Mouse (Mus musculus) hindbrain, embryonic 10.5 days (tissue): ENCODE data around the gene Igdcc3. TPM values are rescaled to one million over a fixed set of nuclear protein-coding genes. Genes with fewer than 3 reads are reported as not detected.

Source experiments
- DNase-seq: peaks from one replicate; pipeline ENCODE4 v3.0.0-alpha.2; 2017; ENCODE audit warnings: low spot score
- H3K27ac ChIP-seq: fragments of 300-500 bp; sonication (generic); 2 replicates; pipeline ENCODE4 v1.5.1; 2016; ENCODE audit warnings: mild to moderate bottlenecking, moderate library complexity
- H3K27me3 ChIP-seq: fragments of 300-500 bp; sonication (generic); 2 replicates; pipeline ENCODE4 v1.6.1; 2016; ENCODE audit warnings: mild to moderate bottlenecking; ENCODE audit not compliant: poor library complexity, insufficient read depth, severe bottlenecking
- H3K36me3 ChIP-seq: fragments of 300-500 bp; sonication (generic); 2 replicates; pipeline ENCODE4 v1.6.1; 2016; ENCODE audit warnings: mild to moderate bottlenecking, moderate library complexity
- H3K4me1 ChIP-seq: fragments of 300-500 bp; sonication (generic); replicated peaks from 2 replicates; pipeline ENCODE4 v1.6.1; 2016; ENCODE audit warnings: mild to moderate bottlenecking
- H3K4me3 ChIP-seq: fragments of 300-500 bp; sonication (generic); 2 replicates; pipeline ENCODE4 v1.5.1; 2016; ENCODE audit warnings: mild to moderate bottlenecking, moderate library complexity
- H3K9me3 ChIP-seq: fragments of 300-500 bp; sonication (generic); 2 replicates; pipeline ENCODE4 v1.6.1; 2016; ENCODE audit warnings: mild to moderate bottlenecking, moderate library complexity
- WGBS: fragments of 180-500 bp; shearing (Covaris S2); methylation state at CpG from one replicate; pipeline ENCODE4 v1.1.7; 2016; 5-methylcytosine and 5-hydroxymethylcytosine counted together
- polyA plus RNA-seq: library from polyadenylated mRNA; unstranded; fragments of >200 nt; fragmentation: Nextera tagmentation; extraction: Ambion mirVana; gene quantifications from 2 replicates; pipeline ENCODE4 v1.2.1, GENCODE M21; 2016

The Igdcc3 gene
- polyA plus RNA-seq, 1 experiment from 2014 or later: 218 TPM

- Histone ChIP-seq H3K36me3 (0 out of 2 replicates have a peak, but pooled peaks cover 5% of the 10 kb centered on the region), H3K9me3 (no peaks in the 10 kb centered on the region), H3K27ac (peak overlapping the region; percentile 84), H3K4me3 (no peak overlapping the region; the same call in 1 of the 2 replicates), H3K27me3 (no peaks in the 10 kb centered on the region), H3K4me1 (peaks cover 83% of the 10 kb centered on the region)
- peak; percentile 23 for DNase-seq
- 17% methylated on average over 8 of the region's 8 CpGs for WGBS
Measured at GRCm38 (mm10) chr9:65191755-65192469, 50.9 kb downstream of the Igdcc3 start.

DNA sequence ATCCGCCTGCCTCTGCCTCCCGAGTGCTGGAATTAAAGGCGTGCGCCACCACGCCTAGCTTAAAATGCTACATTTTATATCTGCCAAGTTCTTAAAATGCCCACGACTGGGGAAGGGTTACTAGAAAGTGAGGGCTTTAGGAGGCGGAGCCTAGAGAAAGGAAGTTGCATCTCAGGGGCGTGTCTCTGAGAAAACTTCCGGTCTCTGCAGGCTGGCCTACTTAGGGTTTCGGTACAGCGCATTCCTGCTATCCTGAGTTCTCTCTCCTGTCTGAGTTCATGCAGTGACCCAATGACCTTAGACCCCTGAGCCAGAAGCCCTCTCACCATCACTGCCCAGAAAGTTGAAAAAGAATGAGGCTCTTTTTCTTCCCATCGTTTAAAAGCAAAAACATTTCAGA, 52.2 kb downstream of the Igdcc3 start:
- no peaks in the 10 kb centered on the region for H3K9me3 ChIP-seq
- H3K27ac ChIP-seq: peak overlapping the region; percentile 62; the same call in 1 of the 2 replicates
- no peak overlapping the region for H3K4me3 ChIP-seq
- no peaks in the 10 kb centered on the region for H3K27me3 ChIP-seq
- DNase-seq: peak; percentile 21
- peaks cover 84% of the 10 kb centered on the region for H3K4me1 ChIP-seq
- H3K36me3 ChIP-seq: no peaks in the 10 kb centered on the region
- 63% methylated on average over 12 of the region's 12 CpGs for WGBS

DNA sequence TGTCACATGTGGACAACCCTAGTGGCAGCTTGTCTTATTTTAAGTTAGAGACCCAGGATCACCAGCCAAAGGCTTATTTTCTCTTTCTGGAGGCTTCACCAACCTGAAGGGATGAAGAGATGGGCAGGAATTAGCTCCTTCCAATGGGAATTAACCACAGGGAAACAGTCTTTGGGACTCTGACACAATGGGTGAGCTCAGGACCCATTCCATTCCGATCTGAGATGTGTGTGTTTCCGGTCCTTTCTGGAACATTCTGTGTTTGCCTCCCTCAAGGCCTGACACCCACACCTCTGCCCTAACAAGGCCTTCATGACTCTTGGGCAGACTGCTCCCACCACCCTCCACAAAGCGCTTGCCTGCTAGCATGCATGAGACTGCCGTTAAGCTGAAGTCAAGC, 54.1 kb downstream of the Igdcc3 start, which contains the start of gene Parp16:
Parp16 (plus strand) TSS at position 301 of the 400 bp plus-strand sequence.
- peak within 1 kb of the TSS; percentile 94 for H3K27ac ChIP-seq
- no peaks in the 10 kb centered on the region for H3K27me3 ChIP-seq
- H3K4me3 ChIP-seq: no peak within 1 kb of the TSS
- no peak for DNase-seq
- peaks cover 72% of the 10 kb centered on the region for H3K4me1 ChIP-seq
- H3K36me3 ChIP-seq: no peaks in the 10 kb centered on the region
- WGBS: 87% methylated on average over 4 of the region's 4 CpGs
- no peaks in the 10 kb centered on the region for H3K9me3 ChIP-seq

GRCm38 (mm10) chr9:65195621-65195981, 54.6 kb downstream of the Igdcc3 start:
- 50% methylated on average over 8 of the region's 8 CpGs for WGBS
- peak overlapping the region; percentile 94 for H3K27ac ChIP-seq
- no peaks in the 10 kb centered on the region for H3K9me3 ChIP-seq
- no peaks in the 10 kb centered on the region for H3K36me3 ChIP-seq
- H3K4me1 ChIP-seq: peaks cover 70% of the 10 kb centered on the region
- no peaks in the 10 kb centered on the region for H3K27me3 ChIP-seq
- H3K4me3 ChIP-seq: no peak overlapping the region
- no peak for DNase-seq

DNA sequence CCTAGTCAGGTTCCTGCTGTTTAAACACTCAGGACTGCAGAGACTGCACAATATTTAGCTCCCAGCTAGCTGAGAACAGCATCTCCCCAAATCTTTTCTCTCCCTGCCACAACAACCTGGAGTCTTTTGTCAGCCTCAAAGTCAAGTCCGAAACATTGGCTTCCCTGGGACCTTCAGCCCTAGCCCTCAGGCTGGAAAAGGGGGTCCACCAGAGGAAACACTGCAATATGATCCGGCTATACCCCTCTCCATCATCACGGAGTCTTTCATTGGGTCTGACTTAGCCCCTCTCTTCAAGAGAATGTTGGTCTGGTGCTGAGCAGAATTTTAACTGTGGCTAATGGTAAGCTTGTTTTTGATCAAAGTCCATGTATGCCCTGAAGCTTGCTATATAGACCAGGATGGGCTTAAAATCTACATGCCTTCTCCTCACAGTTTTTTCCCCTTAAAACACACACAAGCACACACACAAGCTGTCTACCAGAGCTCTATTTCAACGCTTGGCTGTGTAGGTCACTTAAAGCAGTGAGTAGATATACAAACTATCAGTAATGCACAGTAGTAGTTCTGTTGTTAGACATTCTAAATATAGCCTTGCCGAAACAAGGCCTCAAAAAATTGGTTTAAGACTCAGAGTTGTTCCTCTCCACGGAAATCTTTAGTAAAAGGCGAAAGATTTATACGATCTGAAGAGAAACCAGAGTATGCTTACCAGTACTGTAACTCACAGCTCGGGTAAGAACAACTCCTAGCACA, 55.2 kb downstream of the Igdcc3 start:
- H3K4me3 ChIP-seq: peak overlapping the region; percentile 30; the same call in 1 of the 2 replicates
- no peaks in the 10 kb centered on the region for H3K9me3 ChIP-seq
- H3K27me3 ChIP-seq: no peaks in the 10 kb centered on the region
- 5% methylated on average over 9 of the region's 9 CpGs for WGBS
- peaks cover 65% of the 10 kb centered on the region for H3K4me1 ChIP-seq
- DNase-seq: peak; percentile 69
- no peaks in the 10 kb centered on the region for H3K36me3 ChIP-seq
- H3K27ac ChIP-seq: peak overlapping the region; percentile 94

GRCm38 (mm10) chr9:65196738-65197569, 56.0 kb downstream of the Igdcc3 start:
- no peaks in the 10 kb centered on the region for H3K36me3 ChIP-seq
- H3K4me1 ChIP-seq: peaks cover 57% of the 10 kb centered on the region

DNA sequence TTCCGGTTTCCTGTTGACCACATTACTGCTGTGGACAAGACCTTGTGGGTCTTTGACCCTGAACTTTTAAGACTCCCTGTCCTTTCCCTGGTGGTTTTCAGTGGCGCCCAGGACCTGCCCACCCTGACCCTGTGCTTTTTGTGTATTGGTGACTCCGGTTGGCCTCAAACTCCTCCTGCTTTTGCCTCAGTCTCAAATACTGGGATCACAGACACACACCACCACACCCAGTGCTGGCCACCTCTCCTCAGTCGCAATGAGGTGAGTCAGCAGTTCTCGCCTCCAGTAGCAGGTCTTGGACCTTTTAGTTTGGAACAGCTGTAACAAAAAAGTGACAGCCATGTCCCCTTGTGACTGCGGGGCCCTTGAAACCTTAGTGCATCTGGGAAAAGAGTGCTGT, 56.8 kb downstream of the Igdcc3 start:
- WGBS: 88% methylated on average over 6 of the region's 6 CpGs
- Histone ChIP-seq H3K36me3 (no peaks in the 10 kb centered on the region), H3K27ac (peak overlapping the region; percentile 45; the same call in 1 of the 2 replicates), H3K4me3 (no peak overlapping the region), H3K9me3 (no peaks in the 10 kb centered on the region), H3K4me1 (peaks cover 48% of the 10 kb centered on the region), H3K27me3 (no peaks in the 10 kb centered on the region)
- DNase-seq: no peak

More at GRCm38 (mm10) chr9:65196738-65197569, 56.0 kb downstream of the Igdcc3 start:
- Histone ChIP-seq H3K27me3 (no peaks in the 10 kb centered on the region), H3K4me3 (peak overlapping the region; percentile 30; the same call in 1 of the 2 replicates), H3K9me3 (no peaks in the 10 kb centered on the region), H3K27ac (peak overlapping the region; percentile 94)
- 24% methylated on average over 26 of the region's 26 CpGs for WGBS
- peak; percentile 90 for DNase-seq

- Histone ChIP-seq H3K4me3 (no peak overlapping the region), H3K27ac (0 out of 2 replicates have a peak overlapping the region, but pooled peaks have one; percentile 36), H3K9me3 (no peaks in the 10 kb centered on the region), H3K27me3 (no peaks in the 10 kb centered on the region), H3K36me3 (no peaks in the 10 kb centered on the region), H3K4me1 (peaks cover 29% of the 10 kb centered on the region)
- DNase-seq: no peak
- 72% methylated on average over 7 of the region's 7 CpGs for WGBS
Measured at GRCm38 (mm10) chr9:65199723-65200122, 58.7 kb downstream of the Igdcc3 start.

GRCm38 (mm10) chr9:65200606-65201005, 59.6 kb downstream of the Igdcc3 start:
- WGBS: 78% methylated on average over 1 of the region's 1 CpGs
- Histone ChIP-seq H3K9me3 (no peaks in the 10 kb centered on the region), H3K4me1 (peaks cover 20% of the 10 kb centered on the region), H3K27me3 (no peaks in the 10 kb centered on the region), H3K4me3 (no peak overlapping the region), H3K27ac (no peak overlapping the region), H3K36me3 (no peaks in the 10 kb centered on the region)
- DNase-seq: no peak

DNA sequence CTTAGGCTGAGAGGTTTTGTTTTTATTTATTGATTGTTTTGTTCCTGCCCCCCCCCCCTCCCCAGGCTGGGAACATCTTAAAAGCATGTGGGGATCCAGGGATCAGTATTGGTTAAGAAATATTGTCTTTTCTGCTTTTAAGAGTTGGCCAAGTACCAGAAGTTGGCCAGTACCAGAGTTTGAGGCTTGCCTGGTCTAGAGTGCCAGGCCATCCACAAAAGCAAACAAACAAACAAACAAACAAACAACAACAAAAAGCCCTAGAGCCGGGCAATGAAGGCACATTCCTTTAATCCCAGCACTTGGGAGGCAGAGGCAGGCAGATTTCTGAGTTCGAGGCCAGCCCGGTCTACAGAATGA, 60.0 kb downstream of the Igdcc3 start:
- H3K4me1 ChIP-seq: peaks cover 16% of the 10 kb centered on the region
- DNase-seq: no peak
- H3K9me3 ChIP-seq: no peaks in the 10 kb centered on the region
- no peak overlapping the region for H3K4me3 ChIP-seq
- no peak overlapping the region for H3K27ac ChIP-seq
- H3K36me3 ChIP-seq: no peaks in the 10 kb centered on the region
- no peaks in the 10 kb centered on the region for H3K27me3 ChIP-seq
- 55% methylated on average over 3 of the region's 3 CpGs for WGBS

- Histone ChIP-seq H3K27ac (peak overlapping the region; percentile 91), H3K27me3 (no peaks in the 10 kb centered on the region), H3K36me3 (no peaks in the 10 kb centered on the region), H3K4me3 (peak overlapping the region; percentile 52), H3K4me1 (peaks cover 13% of the 10 kb centered on the region), H3K9me3 (no peaks in the 10 kb centered on the region)
- WGBS: 1% methylated on average over 18 of the region's 18 CpGs
- peak; percentile 72 for DNase-seq
Measured at GRCm38 (mm10) chr9:65201381-65202164, 60.6 kb downstream of the Igdcc3 start.
